Mouse (Mus musculus) spleen, adult 2 months (tissue): ENCODE measurements around the gene Slc43a2. TPM values are rescaled to one million over a fixed set of nuclear protein-coding genes. Genes with fewer than 3 reads are reported as not detected.

Source experiments
- DNase-seq, 2 experiments: peaks; one replicate each; pipeline versions ENCODE4 v3.0.0 to v3.0.0-alpha.2; 2012 to 2021; ENCODE audit warnings: low spot score in 2 of 2, low read depth in 1 of 2
- H3K27ac ChIP-seq: fragments of 200-500 bp; 2 replicates; pipeline ENCODE4 v1.5.1; 2012; ENCODE audit warnings: low read length, inconsistent platforms; ENCODE audit not compliant: insufficient read depth
- H3K27me3 ChIP-seq: fragments of 200-500 bp; 2 replicates; pipeline ENCODE4 v1.6.1; 2012; ENCODE audit warnings: mild to moderate bottlenecking, moderate library complexity, low read length, inconsistent platforms; ENCODE audit not compliant: control insufficient read depth, insufficient read depth
- H3K36me3 ChIP-seq: fragments of 200-500 bp; 2 replicates; pipeline ENCODE4 v1.6.1; 2012; ENCODE audit warnings: mild to moderate bottlenecking, low read length, inconsistent platforms; ENCODE audit not compliant: control insufficient read depth, insufficient read depth
- H3K4me1 ChIP-seq: fragments of 200-500 bp; 2 replicates; pipeline ENCODE4 v1.6.1; 2011; ENCODE audit warnings: inconsistent platforms; ENCODE audit not compliant: control insufficient read depth, insufficient read depth, insufficient read length
- H3K4me3 ChIP-seq: fragments of 200-500 bp; 2 replicates; pipeline ENCODE4 v1.5.1; 2011; ENCODE audit warnings: mild to moderate bottlenecking, inconsistent platforms; ENCODE audit not compliant: insufficient read depth, insufficient read length; ENCODE audit errors: extremely low read depth
- CTCF ChIP-seq: fragments of 200-500 bp; IDR thresholded peaks from 2 replicates; pipeline ENCODE4 v1.5.1; 2011; ENCODE audit warnings: mild to moderate bottlenecking, inconsistent platforms; ENCODE audit not compliant: insufficient read depth, insufficient read length, insufficient replicate concordance; ENCODE audit errors: extremely low read depth
- POLR2A ChIP-seq: fragments of 200-500 bp; IDR thresholded peaks from 2 replicates; pipeline ENCODE4 v1.6.1; 2011; ENCODE audit warnings: low read depth, low read length, inconsistent platforms
- WGBS: fragments of 180-500 bp; shearing (Covaris S2); methylation state at CpG from one replicate; pipeline ENCODE4 v1.1.7; 2018; 5-methylcytosine and 5-hydroxymethylcytosine counted together
- polyA plus RNA-seq: library from polyadenylated mRNA; depleted of rRNA; stranded (reverse); fragments of >200 nt; gene quantifications from 2 replicates; pipeline ENCODE4 v1.2.3, GENCODE M21; 2012

Gene Slc43a2
- polyA plus RNA-seq, 1 experiment, result 57.3 TPM

- DNase-seq, result no peak
- H3K27ac ChIP-seq, result no peak overlapping the region
- no peak overlapping the region for H3K4me3 ChIP-seq
- no peak for TF ChIP-seq POLR2A
- no peak for TF ChIP-seq CTCF
- H3K4me1 ChIP-seq, result peaks cover 10% of the 10 kb centered on the region; the same call in 1 of the 2 replicates
- WGBS, result 20% methylated on average over 4 of the region's 4 CpGs
- no peaks in the 10 kb centered on the region for H3K27me3 ChIP-seq
- H3K36me3 ChIP-seq, result 0 out of 2 replicates have a peak, but pooled peaks cover under 1% of the 10 kb centered on the region
Measured at GRCm38 (mm10) chr11:75585061-75585460, 53.6 kb downstream of the Slc43a2 start.

- Histone ChIP-seq H3K27me3 (no peaks in the 10 kb centered on the region), H3K36me3 (0 out of 2 replicates have a peak, but pooled peaks cover 2% of the 10 kb centered on the region), H3K27ac (no peak overlapping the region), H3K4me3 (no peak overlapping the region), H3K4me1 (peaks cover 11% of the 10 kb centered on the region; the same call in 1 of the 2 replicates)
- WGBS, result 85% methylated on average over 5 of the region's 5 CpGs
- TF ChIP-seq POLR2A (no peak), CTCF (no peak)
- DNase-seq, result no peak
Measured at GRCm38 (mm10) chr11:75585978-75586377, 54.5 kb downstream of the Slc43a2 start.

DNA sequence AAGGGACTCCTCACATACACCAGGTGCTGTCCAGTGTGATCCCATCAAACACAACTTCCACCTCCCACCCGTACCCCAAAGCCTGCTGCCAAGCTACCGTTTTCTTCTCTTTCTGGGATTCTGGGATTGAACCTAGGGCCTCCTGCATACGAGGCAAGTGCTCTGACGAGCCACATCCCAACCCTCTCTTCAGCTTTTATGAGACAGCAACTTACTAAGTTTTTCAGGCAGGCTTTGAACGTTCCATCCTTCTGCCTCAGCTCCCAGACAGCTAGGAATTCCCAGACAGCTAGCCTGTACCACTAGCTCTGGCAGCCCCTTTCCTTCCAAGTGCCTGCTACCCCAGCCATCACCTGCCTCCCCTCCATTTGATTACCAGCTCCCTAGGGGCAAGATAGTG is 55.5 kb downstream of the Slc43a2 start:
- 0 out of 2 replicates have a peak, but pooled peaks cover 2% of the 10 kb centered on the region for H3K36me3 ChIP-seq
- 89% methylated on average over 5 of the region's 5 CpGs for whole genome bisulfite sequencing
- peak overlapping the region; percentile 97 for H3K27ac ChIP-seq
- no peak for DNase-seq
- no peak overlapping the region for H3K4me3 ChIP-seq
- no peak for TF ChIP-seq POLR2A
- no peak for TF ChIP-seq CTCF
- H3K27me3 ChIP-seq, result no peaks in the 10 kb centered on the region
- peaks cover 13% of the 10 kb centered on the region; the same call in 1 of the 2 replicates for H3K4me1 ChIP-seq

DNA sequence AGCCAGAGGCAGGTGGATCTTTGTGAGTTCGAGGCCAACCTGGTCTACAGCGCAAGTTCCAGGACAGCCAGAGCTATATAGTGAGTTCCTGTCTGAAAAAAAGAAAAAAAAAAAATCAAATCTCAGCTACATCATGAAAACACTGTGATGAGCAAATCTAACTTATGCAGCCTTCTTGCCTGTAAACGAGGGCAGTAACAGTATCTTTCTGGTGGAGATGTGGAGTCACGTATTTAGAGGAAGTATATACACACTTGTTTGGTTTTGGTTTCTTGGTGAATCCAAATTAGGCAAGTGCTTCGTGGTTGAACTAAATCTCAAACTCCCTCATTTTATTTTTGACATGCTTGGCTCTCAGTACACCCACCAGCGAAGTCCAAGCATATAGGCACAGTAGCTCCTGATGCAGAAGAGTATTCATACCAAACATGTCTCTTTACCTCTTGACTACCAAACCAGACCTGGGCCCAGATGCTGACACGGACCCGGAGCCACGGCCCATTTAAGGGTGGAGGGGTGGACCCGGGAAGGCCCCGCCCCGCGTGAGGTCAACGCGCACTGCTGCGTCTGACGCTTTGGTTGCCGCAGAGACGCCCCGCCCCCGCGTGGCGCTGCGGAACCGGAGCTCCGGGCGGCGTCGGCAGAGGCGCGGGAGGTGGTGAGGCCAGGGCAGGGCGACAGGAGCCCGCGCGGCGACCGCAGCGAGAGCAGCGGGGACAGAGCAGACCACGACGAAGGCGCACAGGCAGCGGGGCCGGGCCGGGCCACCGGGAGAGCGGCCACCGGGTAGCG is 56.2 kb downstream of the Slc43a2 start, which contains the start of gene Pitpna:
TSS of gene Pitpna (plus strand) at position 605 of the 792 bp plus-strand sequence.
- Histone ChIP-seq H3K27ac (peak within 1 kb of the TSS; percentile 97), H3K27me3 (no peaks in the 10 kb centered on the region), H3K4me3 (peak within 1 kb of the TSS; percentile 80), H3K4me1 (peaks cover 18% of the 10 kb centered on the region; the same call in 1 of the 2 replicates), H3K36me3 (peaks cover 2% of the 10 kb centered on the region)
- WGBS, result 3% methylated on average over 49 of the region's 49 CpGs
- TF ChIP-seq POLR2A, result peak; percentile 89
- TF ChIP-seq CTCF, result no peak
- peak; percentile 89 to 97 for DNase-seq

DNA sequence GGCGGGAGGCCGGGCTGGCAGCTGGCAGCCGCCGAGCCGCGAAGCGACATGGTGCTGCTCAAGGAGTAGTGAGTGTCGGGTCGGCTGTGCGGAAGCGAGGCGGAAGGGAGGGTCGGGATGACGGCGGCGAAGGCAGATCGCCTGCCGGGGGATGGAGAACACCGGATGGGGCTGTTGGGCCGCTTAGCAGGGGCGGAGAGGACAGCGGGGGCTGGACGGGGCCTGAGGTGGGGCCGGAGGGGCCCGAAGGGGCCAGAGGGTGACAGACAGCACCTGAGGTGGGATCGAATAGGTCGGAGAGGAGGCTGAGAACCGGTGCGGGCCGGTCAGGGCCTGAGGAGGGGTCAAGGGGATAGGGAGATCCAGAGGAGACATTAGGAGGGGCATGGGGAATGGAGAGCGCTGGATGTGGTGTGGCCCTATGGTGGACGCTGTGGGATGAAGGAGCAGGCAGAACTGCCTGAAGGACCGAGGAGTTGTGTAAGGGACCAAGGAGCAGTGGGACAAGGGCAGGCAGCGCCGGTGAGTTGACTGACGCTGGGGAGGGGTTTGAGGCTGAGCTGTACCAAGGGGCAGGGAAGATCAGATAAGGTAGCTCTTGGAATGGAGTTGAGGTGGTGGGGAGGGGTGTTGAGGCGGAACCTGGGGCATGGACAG is 56.9 kb downstream of the Slc43a2 start:
- peaks cover 2% of the 10 kb centered on the region for H3K36me3 ChIP-seq
- H3K4me3 ChIP-seq, result peak overlapping the region; percentile 80
- TF ChIP-seq CTCF, result no peak
- TF ChIP-seq POLR2A, result no peak
- peak overlapping the region; percentile 97 for H3K27ac ChIP-seq
- WGBS, result 2% methylated on average over 37 of the region's 37 CpGs
- no peaks in the 10 kb centered on the region for H3K27me3 ChIP-seq
- peak in 1 of 2 experiments; percentile 74 for DNase-seq
- peaks cover 18% of the 10 kb centered on the region; the same call in 1 of the 2 replicates for H3K4me1 ChIP-seq

DNA sequence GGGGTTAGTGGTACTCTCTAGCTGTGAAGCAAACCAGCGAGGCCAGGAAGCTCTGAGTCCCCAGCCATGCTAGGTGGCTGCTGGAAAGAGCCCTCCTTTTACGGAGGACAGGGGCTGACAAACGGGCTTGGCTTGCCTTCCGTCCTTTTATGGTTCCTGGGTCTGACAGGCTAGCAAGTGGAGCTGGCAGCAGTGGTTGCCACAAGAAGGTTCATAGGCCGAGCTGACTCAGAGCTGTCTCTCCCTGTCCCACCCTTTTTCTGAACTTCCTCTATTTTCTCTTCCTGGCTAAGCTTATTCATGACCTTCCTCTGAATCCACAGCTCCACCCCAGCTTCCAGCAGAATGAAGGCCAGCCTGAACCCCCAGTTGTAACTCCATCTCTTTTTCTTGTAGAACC is 61.1 kb downstream of the Slc43a2 start:
- peaks cover 3% of the 10 kb centered on the region for H3K36me3 ChIP-seq
- H3K4me1 ChIP-seq, result peaks cover 20% of the 10 kb centered on the region; the same call in 1 of the 2 replicates
- H3K27me3 ChIP-seq, result no peaks in the 10 kb centered on the region
- TF ChIP-seq CTCF (no peak), POLR2A (no peak)
- no peak overlapping the region for H3K4me3 ChIP-seq
- WGBS, result 49% methylated on average over 5 of the region's 5 CpGs
- peak overlapping the region; percentile 34 for H3K27ac ChIP-seq
- DNase-seq, result no peak

DNA sequence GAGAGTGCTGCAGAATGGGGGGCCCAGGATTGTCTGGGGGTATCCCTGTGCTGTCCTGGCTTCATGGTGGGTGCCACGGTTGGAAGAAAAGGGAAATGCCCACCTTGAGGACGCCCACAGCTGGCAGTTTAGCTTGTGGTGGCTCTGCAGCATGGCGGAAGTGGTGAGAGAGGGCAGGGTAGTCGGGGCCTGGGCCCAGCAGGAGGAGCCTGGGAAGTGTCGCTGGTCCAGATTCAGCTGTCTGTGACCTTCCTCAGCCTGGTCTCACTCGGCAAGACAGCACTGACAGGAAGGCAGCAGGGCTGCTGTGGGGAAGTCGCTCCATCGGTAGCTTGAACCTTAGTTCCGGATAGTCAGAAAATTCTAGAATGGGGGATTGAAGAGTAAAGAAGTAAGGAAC is 62.9 kb downstream of the Slc43a2 start:
- no peak overlapping the region for H3K4me3 ChIP-seq
- H3K4me1 ChIP-seq, result peaks cover 13% of the 10 kb centered on the region; the same call in 1 of the 2 replicates
- TF ChIP-seq POLR2A, result no peak
- no peak for TF ChIP-seq CTCF
- no peaks in the 10 kb centered on the region for H3K27me3 ChIP-seq
- WGBS, result 22% methylated on average over 9 of the region's 9 CpGs
- peak overlapping the region; percentile 68 for H3K27ac ChIP-seq
- DNase-seq, result peak; percentile 36 to 57
- H3K36me3 ChIP-seq, result peaks cover 8% of the 10 kb centered on the region
